Mouse (Mus musculus): ENCODE measurements around the gene Kmo. TPM values are rescaled to one million over a fixed set of nuclear protein-coding genes. Genes with fewer than 3 reads are reported as not detected.

Kmo gene
- 0.18 and 0.29 TPM in 2 replicates for polyA plus RNA-seq (2016; fragmentation: Nextera tagmentation; extraction: Ambion mirVana)

DNA sequence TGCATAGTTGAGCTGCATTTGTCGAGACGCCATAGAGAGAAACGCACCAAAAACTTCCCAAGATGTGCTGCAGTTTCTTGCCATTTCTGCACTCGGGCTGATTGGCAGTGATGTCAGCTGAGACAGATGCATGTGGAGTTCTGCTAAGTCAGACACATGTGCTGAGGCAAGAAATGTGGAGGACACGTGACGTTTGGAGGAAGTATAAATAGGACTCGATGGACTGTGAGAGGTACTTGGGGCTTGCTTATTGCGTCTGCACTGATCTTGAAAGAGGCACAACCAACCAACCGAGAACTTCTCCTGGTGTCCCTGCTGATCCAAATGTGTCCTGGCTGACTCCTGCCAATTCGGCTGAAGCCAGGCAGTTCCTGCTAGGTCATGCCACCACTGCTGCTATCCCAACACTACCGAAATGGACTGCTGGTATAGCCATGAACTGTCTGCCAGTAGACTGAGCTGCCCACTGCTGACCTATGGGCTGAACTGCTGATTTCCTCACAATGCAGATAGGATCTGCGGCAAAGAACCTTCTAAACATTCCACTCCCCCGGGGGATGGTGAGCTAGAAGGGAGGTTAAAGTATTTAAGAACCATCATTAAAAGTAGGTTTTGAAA lies at the start of gene Kmo:
TSS of gene Kmo (plus strand) at position 568 of the 618 bp plus-strand sequence.
- H3K36me3 ChIP-seq = peaks cover 43% of the 10 kb centered on the region
- no peak within 1 kb of the TSS for H3K9ac ChIP-seq
- H3K4me2 ChIP-seq = no peak within 1 kb of the TSS
- WGBS = 86% methylated on average over 13 of the region's 13 CpGs
- no peaks in the 10 kb centered on the region for H3K27me3 ChIP-seq (replicated peaks)
- H3K9me3 ChIP-seq (replicated peaks) = no peaks in the 10 kb centered on the region
- H3K27ac ChIP-seq (ENCODE audit: poor library complexity, severe bottlenecking) = no peak within 1 kb of the TSS
- peaks cover 16% of the 10 kb centered on the region for H3K4me1 ChIP-seq (replicated peaks)
- ATAC-seq (ENCODE audit: insufficient number of reproducible peaks, low FRiP score) = no peak
- no peak within 1 kb of the TSS for H3K4me3 ChIP-seq

DNA sequence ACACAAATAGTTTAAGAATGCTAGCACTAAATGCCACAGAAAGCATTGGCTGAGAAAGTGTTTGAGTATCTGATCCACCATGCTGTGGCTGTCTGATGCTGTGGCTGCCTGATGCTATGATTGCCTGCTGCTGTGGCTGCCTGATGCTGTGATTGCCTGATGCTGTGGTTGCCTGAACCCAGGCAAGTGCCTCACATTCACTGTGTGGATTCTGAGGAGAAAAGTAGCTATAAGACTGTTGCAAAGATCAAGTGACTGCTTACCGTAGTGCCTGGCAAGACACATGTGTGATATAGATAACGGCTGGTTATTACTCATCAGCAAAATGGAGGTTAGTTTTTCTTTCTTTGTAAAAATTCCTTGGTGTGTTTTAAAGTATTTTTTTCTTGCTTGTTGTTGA lies 46.1 kb upstream of the Kmo start:
- ATAC-seq (ENCODE audit: insufficient number of reproducible peaks, low FRiP score) = no peak
- Histone ChIP-seq H3K4me2 (no peak overlapping the region), H3K27me3 (replicated peaks) (no peaks in the 10 kb centered on the region), H3K4me3 (no peak overlapping the region), H3K36me3 (no peaks in the 10 kb centered on the region), H3K9ac (no peak overlapping the region), H3K4me1 (replicated peaks) (no peaks in the 10 kb centered on the region), H3K9me3 (replicated peaks) (no peaks in the 10 kb centered on the region), H3K27ac (ENCODE audit: poor library complexity, severe bottlenecking) (no peak overlapping the region)
- WGBS = 72% methylated on average over 2 of the region's 2 CpGs

DNA sequence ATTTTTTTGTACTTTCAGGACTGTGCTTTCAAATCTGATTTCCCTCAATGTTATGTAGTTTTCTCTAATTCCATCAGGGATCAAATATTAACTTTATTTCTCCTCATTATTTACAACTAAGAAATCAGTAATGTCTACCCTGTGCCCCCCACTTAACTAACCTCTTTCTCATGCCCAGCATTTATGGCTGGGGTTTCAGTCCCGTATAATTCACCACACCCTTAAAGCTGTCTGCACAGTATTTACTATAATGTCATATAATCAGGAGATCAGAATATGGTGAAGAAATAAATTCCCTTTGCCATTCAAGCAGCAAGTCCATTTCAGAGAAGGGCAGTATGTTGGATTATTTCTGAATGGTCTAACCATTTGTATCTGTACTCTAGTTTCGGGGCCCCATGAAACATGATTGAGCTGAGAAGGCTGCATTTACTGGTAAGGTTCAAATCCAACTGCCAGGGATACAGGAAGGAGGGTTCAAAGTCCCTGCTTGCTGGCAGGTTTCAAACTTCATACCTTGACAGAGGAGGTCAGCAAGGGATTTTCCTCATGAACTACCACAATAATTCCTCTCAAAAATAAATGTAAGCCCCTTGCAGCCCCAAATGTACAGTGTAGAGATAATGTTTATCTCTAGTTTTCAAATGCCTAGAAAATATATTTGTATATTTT lies 41.6 kb upstream of the Kmo start:
- H3K4me3 ChIP-seq = no peak overlapping the region
- H3K36me3 ChIP-seq = no peaks in the 10 kb centered on the region
- no peaks in the 10 kb centered on the region for H3K27me3 ChIP-seq (replicated peaks)
- no peak overlapping the region for H3K9ac ChIP-seq
- no peak overlapping the region for H3K27ac ChIP-seq (ENCODE audit: poor library complexity, severe bottlenecking)
- 80% methylated on average over 2 of the region's 2 CpGs for WGBS
- no peak overlapping the region for H3K4me2 ChIP-seq
- no peaks in the 10 kb centered on the region for H3K9me3 ChIP-seq (replicated peaks)
- no peak for ATAC-seq (ENCODE audit: insufficient number of reproducible peaks, low FRiP score)
- no peaks in the 10 kb centered on the region for H3K4me1 ChIP-seq (replicated peaks)

DNA sequence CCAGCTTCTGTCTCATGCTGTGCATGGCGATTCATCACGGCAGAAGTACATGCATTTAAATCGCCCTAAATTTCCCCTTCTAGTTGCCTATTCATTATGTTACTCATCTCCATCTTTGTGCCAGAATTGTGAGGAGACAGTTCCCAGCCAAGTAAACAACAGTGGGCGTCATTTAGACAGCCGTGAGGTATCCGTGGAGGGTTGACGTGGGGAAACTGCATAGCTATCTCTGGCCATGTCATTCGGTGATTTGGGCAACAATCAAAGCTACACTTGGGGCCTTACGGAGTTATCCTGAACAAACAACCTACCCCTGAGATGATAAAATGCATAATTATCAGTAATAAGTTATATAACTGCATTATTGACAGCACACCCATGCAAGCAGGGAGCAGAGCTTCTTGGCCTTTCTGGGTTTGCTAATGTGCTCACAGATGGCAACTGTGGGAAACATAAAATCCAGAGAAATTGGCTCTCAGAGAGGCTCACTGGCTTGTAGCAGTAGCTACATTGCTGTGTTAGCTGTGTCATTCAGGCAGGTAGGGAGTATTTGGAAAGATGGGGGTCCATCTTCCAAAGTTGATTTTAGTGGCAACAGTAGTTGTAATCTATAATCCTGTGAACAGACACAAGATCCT lies 40.5 kb upstream of the Kmo start:
- Histone ChIP-seq H3K27me3 (replicated peaks) (no peaks in the 10 kb centered on the region), H3K9ac (no peak overlapping the region), H3K4me1 (replicated peaks) (no peaks in the 10 kb centered on the region), H3K27ac (ENCODE audit: poor library complexity, severe bottlenecking) (no peak overlapping the region), H3K4me2 (no peak overlapping the region), H3K4me3 (no peak overlapping the region), H3K9me3 (replicated peaks) (no peaks in the 10 kb centered on the region), H3K36me3 (no peaks in the 10 kb centered on the region)
- ATAC-seq (ENCODE audit: insufficient number of reproducible peaks, low FRiP score) = no peak
- 79% methylated on average over 9 of the region's 9 CpGs for WGBS

DNA sequence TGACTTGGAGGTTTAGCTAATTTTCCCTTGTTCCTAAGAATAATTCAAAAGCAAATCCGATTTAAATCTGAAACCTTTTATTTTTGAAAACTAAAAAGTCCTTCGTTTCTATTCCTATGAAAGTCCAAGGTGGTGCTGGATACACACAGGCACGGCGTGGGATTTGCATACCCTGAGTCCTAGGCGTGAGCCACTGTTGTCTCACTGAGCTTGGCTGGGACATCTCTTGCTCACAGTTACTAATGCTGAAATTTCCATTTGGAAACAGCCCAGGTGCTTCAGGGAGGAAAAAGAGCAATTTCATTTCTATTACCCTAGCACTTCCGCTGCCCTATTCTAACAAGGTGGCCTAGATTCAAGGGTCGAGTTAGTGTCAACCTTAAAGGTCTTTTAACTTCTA lies 39.8 kb upstream of the Kmo start:
- H3K4me2 ChIP-seq = no peak overlapping the region
- H3K4me3 ChIP-seq = no peak overlapping the region
- H3K36me3 ChIP-seq = no peaks in the 10 kb centered on the region
- no peaks in the 10 kb centered on the region for H3K9me3 ChIP-seq (replicated peaks)
- no peak overlapping the region for H3K9ac ChIP-seq
- no peaks in the 10 kb centered on the region for H3K4me1 ChIP-seq (replicated peaks)
- ATAC-seq (ENCODE audit: insufficient number of reproducible peaks, low FRiP score) = no peak
- no peak overlapping the region for H3K27ac ChIP-seq (ENCODE audit: poor library complexity, severe bottlenecking)
- H3K27me3 ChIP-seq (replicated peaks) = no peaks in the 10 kb centered on the region
- 85% methylated on average over 7 of the region's 7 CpGs for WGBS

DNA sequence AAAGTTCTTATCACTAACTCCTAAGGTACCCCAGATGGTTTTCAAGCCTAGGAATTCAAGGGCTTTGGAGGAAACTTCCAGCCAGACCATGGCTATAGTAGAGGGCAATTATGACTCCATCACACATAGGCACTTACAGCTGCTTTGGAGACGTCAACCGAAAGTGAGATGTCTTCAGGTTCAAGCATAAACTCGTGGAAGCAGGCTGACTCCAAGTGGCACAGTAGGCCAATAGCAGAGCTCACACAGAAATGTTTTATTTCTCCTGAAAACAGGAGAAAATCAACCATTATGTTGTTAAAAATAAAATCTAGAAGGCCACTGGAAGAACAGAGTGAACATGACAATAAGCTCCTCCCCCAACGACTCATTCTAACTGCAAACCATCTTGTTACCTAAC lies 37.4 kb upstream of the Kmo start:
- Histone ChIP-seq H3K27me3 (replicated peaks) (no peaks in the 10 kb centered on the region), H3K9ac (no peak overlapping the region), H3K4me3 (no peak overlapping the region), H3K36me3 (no peaks in the 10 kb centered on the region), H3K4me2 (no peak overlapping the region), H3K9me3 (replicated peaks) (no peaks in the 10 kb centered on the region), H3K27ac (ENCODE audit: poor library complexity, severe bottlenecking) (no peak overlapping the region), H3K4me1 (replicated peaks) (no peaks in the 10 kb centered on the region)
- ATAC-seq (ENCODE audit: insufficient number of reproducible peaks, low FRiP score) = no peak
- 80% methylated on average over 4 of the region's 4 CpGs for whole genome bisulfite sequencing

DNA sequence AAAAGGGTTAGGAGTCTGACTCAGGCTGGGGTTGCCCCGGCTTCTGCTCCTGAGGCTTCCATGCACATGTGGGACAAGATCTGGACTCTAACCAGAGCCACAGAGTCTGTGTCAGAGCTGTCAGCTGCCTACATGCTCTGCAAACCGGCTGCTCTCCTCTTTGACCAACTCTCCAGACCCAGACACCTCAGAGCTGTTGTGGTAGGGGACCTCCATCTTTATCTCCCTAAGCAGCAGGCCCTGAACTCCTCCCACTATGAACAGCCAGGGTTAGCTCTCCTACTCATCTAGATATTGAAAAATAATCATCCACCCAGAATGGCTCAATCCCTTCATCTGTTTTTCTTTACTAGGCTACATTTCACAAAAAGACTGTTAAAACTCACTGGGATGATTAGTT lies 34.9 kb upstream of the Kmo start:
- Histone ChIP-seq H3K9me3 (replicated peaks) (no peaks in the 10 kb centered on the region), H3K27me3 (replicated peaks) (no peaks in the 10 kb centered on the region), H3K27ac (ENCODE audit: poor library complexity, severe bottlenecking) (no peak overlapping the region), H3K4me3 (no peak overlapping the region), H3K4me2 (no peak overlapping the region), H3K36me3 (no peaks in the 10 kb centered on the region), H3K9ac (no peak overlapping the region), H3K4me1 (replicated peaks) (no peaks in the 10 kb centered on the region)
- 52% methylated on average over 2 of the region's 2 CpGs for WGBS
- no peak for ATAC-seq (ENCODE audit: insufficient number of reproducible peaks, low FRiP score)

DNA sequence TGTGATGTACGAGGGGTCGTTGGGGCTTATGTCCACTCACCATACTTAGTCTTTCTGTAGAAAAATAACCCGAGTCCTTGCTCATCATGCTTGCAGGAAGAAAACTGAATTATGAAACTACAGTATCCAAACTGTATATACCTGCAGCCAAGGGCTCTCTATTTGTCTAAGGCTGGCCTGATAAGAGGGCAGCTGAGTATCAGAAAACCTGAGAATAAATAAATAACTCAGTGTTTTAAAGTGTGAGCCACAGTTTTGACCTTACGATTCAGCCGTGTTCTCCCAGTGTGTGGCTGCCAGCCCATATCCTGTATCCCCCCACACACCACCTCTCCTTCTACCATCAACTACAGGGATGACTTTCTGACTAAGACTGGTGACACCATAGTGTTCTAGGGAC lies 33.5 kb upstream of the Kmo start:
- WGBS = 71% methylated on average over 5 of the region's 5 CpGs

DNA sequence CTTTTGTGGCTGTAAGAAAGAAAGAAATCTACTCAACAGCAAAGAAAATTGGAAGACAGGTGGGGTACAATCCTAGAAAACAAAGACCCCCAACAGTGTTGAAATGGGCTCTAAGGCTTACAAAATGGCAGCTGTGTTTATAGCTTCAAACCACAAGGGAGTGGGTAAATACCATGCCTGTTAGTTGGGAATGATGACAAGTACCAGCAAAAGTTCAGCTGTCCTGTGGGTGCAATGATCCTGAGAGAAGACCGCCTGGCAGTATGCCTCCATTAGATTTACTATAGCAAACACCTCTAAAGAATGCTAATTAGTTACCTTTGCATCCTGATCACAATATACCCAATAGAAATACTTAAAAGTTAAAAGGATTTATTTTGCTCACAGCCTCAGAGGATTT lies 27.3 kb upstream of the Kmo start:
- no peak overlapping the region for H3K27ac ChIP-seq (ENCODE audit: poor library complexity, severe bottlenecking)
- no peak overlapping the region for H3K4me3 ChIP-seq
- no peaks in the 10 kb centered on the region for H3K9me3 ChIP-seq (replicated peaks)
- no peaks in the 10 kb centered on the region for H3K4me1 ChIP-seq (replicated peaks)
- H3K36me3 ChIP-seq = 0 out of 2 replicates have a peak, but pooled peaks cover 3% of the 10 kb centered on the region
- H3K4me2 ChIP-seq = no peak overlapping the region
- H3K9ac ChIP-seq = no peak overlapping the region
- ATAC-seq (ENCODE audit: insufficient number of reproducible peaks, low FRiP score) = no peak
- 93% methylated on average over 1 of the region's 1 CpGs for WGBS
- H3K27me3 ChIP-seq (replicated peaks) = no peaks in the 10 kb centered on the region

More for the DNA sequence above, 33.5 kb upstream of the Kmo start:
- Histone ChIP-seq H3K27me3 (replicated peaks) (no peaks in the 10 kb centered on the region), H3K4me3 (no peak overlapping the region), H3K9ac (no peak overlapping the region), H3K9me3 (replicated peaks) (no peaks in the 10 kb centered on the region), H3K4me2 (no peak overlapping the region), H3K27ac (ENCODE audit: poor library complexity, severe bottlenecking) (no peak overlapping the region), H3K36me3 (no peaks in the 10 kb centered on the region), H3K4me1 (replicated peaks) (no peaks in the 10 kb centered on the region)
- no peak for ATAC-seq (ENCODE audit: insufficient number of reproducible peaks, low FRiP score)

DNA sequence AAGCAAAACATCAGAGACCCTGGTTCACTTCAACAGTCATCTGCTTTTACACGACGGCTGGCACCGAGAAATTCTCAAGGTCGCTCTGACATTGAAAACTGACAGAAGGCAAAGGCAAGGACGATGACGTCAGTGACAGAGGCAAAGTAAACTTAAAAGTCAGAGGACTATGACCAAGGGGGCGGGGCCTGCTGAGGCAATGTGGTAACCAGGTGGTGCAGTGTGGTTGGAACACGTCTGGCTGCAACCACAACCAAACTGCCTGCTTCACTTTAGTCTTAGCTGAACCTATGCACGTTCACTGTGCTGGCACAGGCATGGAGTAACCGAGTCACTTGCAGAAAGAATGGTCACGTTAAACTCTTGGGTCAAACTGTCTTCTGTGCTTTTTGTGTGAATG lies 17.9 kb upstream of the Kmo start:
- ATAC-seq (ENCODE audit: insufficient number of reproducible peaks, low FRiP score) = no peak
- Histone ChIP-seq H3K4me3 (no peak overlapping the region), H3K27me3 (replicated peaks) (no peaks in the 10 kb centered on the region), H3K9me3 (replicated peaks) (no peaks in the 10 kb centered on the region), H3K9ac (no peak overlapping the region), H3K36me3 (peaks cover 61% of the 10 kb centered on the region), H3K27ac (ENCODE audit: poor library complexity, severe bottlenecking) (no peak overlapping the region), H3K4me2 (no peak overlapping the region), H3K4me1 (replicated peaks) (no peaks in the 10 kb centered on the region)
- WGBS = 79% methylated on average over 11 of the region's 11 CpGs

DNA sequence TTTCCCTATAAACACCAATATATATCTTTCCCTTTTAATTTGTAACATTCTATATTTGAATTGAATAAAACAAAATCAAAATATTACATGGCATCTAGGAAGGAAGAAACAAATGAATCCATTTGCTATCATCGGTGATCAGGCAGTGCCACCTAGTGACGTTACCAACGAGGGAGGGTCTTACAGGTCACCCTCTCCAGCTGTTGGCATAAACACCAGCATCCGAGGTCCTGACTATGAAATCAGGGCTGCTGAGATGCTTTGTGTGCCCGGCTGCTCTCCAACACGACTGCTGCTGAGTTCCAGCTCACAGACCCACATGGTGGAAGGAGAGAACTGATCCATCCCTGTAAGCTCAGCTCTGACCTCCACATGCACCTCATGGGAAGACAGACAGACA lies 16.8 kb upstream of the Kmo start:
- Histone ChIP-seq H3K4me1 (replicated peaks) (no peaks in the 10 kb centered on the region), H3K27me3 (replicated peaks) (no peaks in the 10 kb centered on the region), H3K4me2 (no peak overlapping the region)

More for the DNA sequence above, 16.8 kb upstream of the Kmo start:
- Histone ChIP-seq H3K9ac (no peak overlapping the region), H3K36me3 (peaks cover 72% of the 10 kb centered on the region), H3K4me3 (no peak overlapping the region), H3K27ac (ENCODE audit: poor library complexity, severe bottlenecking) (no peak overlapping the region), H3K9me3 (replicated peaks) (no peaks in the 10 kb centered on the region)
- no peak for ATAC-seq (ENCODE audit: insufficient number of reproducible peaks, low FRiP score)
- 73% methylated on average over 6 of the region's 6 CpGs for WGBS

Measured in heart, embryonic 12.5 days (tissue).